Mouse (Mus musculus): ENCODE data around the gene Tead4. TPM values are rescaled to one million over a fixed set of nuclear protein-coding genes. Genes with fewer than 3 reads are reported as not detected.
A peak's percentile ranks its signal among the peaks of the same experiment; 100 is the strongest.

Tead4 gene
- total and polyA plus RNA-seq, 3 experiments, result not detected

DNA sequence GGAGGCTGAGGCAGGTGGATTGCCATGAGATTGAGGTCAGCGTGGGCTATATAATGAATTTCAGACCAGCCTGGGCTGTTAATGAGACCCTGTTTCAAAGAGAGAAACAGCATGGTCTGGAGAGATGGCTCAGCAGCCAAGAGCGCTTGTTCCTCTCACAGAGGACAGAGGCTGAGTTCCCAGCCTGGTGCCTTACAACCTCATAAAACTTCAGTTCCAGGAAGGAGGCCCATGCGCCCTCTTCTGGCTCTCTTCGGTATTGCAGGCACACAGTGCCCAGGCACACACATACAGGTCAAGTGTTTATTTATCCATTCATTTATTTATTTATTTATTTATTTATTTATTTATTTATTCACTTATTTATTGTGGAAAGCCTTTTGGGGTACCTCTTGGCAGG is 7.7 kb upstream of the Tead4 start:
- H3K4me3 ChIP-seq (replicated peaks in 1 of 3; ENCODE audit: low read depth in 2 of 3, low read length in 2 of 3, poor library complexity in 1 of 3), result no peak overlapping the region
- in situ Hi-C loops (cut with MboI; ENCODE audit: low pct_ligation_motif_present, low pct_unique_long_range_greater_than_20kb, low sequenced_read_pairs), result no loop called here
- H3K79me2 ChIP-seq (replicated peaks; ENCODE audit: control insufficient read depth, extremely low read depth, insufficient read depth, poor library complexity, severe bottlenecking), result no peaks in the 10 kb centered on the region
- H3K36me3 ChIP-seq (replicated peaks in 1 of 2; ENCODE audit: control insufficient read depth in 1 of 2, insufficient read depth in 1 of 2, low read length in 1 of 2), result no peaks in the 10 kb centered on the region
- H3K4me1 ChIP-seq (ENCODE audit: control insufficient read depth in 1 of 2, insufficient read depth in 2 of 2), result no peaks in the 10 kb centered on the region
- H3K27ac ChIP-seq (ENCODE audit: insufficient read depth, low read depth), result no peak overlapping the region
- H3K9ac ChIP-seq (ENCODE audit: insufficient read depth, low read depth), result no peak overlapping the region
- peak; percentile 69 for DNase-seq (ENCODE audit: extremely low read depth)
- no peak for TF ChIP-seq NRF1 (IDR thresholded peaks at IDR 0.05; ENCODE audit: low read depth, low read length)
- peak; percentile 66 for TF ChIP-seq RAD21 (IDR thresholded peaks at IDR 0.05; ENCODE audit: low read depth, low read length)
- peak; percentile 88 for TF ChIP-seq SMC3 (IDR thresholded peaks at IDR 0.05; ENCODE audit: low read depth, low read length)
- peak; percentile 86 to 90 for TF ChIP-seq CTCF (conservative IDR thresholded peaks at IDR 0.05 in 1 of 2, IDR thresholded peaks at IDR 0.05 in 1 of 2; ENCODE audit: low read depth in 2 of 2, low read length in 2 of 2)
- no peak for TF ChIP-seq JUND (conservative IDR thresholded peaks at IDR 0.05; ENCODE audit: low read depth, low read length)
- peak; percentile 18; the same call in 1 of the 2 replicates for TF ChIP-seq ZC3H11A (IDR thresholded peaks at IDR 0.05; ENCODE audit: low read depth, low read length)
- no peak for TF ChIP-seq KAT2A (IDR thresholded peaks at IDR 0.05; ENCODE audit: insufficient replicate concordance, low read length)
- TF ChIP-seq NELFE (IDR thresholded peaks at IDR 0.05; ENCODE audit: low read depth, low read length), result peak; percentile 34; the same call in 1 of the 2 replicates
- dilution Hi-C loops (cut with MboI; ENCODE audit: extremely low pct_ligation_motif_present, extremely low pct_unique_long_range_greater_than_20kb, low sequenced_read_pairs), result no loop called here
- H3K4me2 ChIP-seq (ENCODE audit: insufficient read depth, low read depth, poor library complexity, severe bottlenecking), result no peak overlapping the region
- H3K9me3 ChIP-seq (replicated peaks; ENCODE audit: low read length), result no peaks in the 10 kb centered on the region
- no peaks in the 10 kb centered on the region for H3K27me3 ChIP-seq (replicated peaks)

DNA sequence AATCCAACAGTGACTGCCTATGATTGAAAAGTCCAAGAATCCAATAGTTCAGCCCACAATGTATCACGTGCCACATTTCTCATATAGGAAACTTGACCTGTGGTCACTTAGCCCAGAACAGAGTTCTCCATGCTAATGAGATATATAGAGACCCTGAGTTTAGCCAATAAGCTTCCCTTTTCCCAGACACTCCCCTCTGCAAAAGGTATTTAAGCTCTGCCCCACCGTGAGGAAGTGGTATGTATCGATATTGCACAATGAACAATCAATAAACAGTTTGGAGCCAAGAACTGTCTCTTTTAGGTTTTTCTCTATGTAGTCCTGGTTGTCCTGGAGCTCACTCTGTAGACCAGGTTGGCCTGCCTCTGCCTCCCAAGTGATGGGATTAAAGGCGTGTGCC is 4.2 kb upstream of the Tead4 start:
- Histone ChIP-seq H3K9me3 (replicated peaks; ENCODE audit: low read length) (peaks cover 14% of the 10 kb centered on the region), H3K27me3 (replicated peaks) (no peaks in the 10 kb centered on the region), H3K27ac (ENCODE audit: insufficient read depth, low read depth) (no peak overlapping the region), H3K4me2 (ENCODE audit: insufficient read depth, low read depth, poor library complexity, severe bottlenecking) (no peak overlapping the region), H3K4me1 (ENCODE audit: control insufficient read depth in 1 of 2, insufficient read depth in 2 of 2) (no peaks in the 10 kb centered on the region), H3K9ac (ENCODE audit: insufficient read depth, low read depth) (no peak overlapping the region), H3K4me3 (replicated peaks in 1 of 3; ENCODE audit: low read depth in 2 of 3, low read length in 2 of 3, poor library complexity in 1 of 3) (no peak overlapping the region), H3K36me3 (replicated peaks in 1 of 2; ENCODE audit: control insufficient read depth in 1 of 2, insufficient read depth in 1 of 2, low read length in 1 of 2) (no peaks in the 10 kb centered on the region), H3K79me2 (replicated peaks; ENCODE audit: control insufficient read depth, extremely low read depth, insufficient read depth, poor library complexity, severe bottlenecking) (no peaks in the 10 kb centered on the region)
- TF ChIP-seq ELF1 (IDR thresholded peaks at IDR 0.05; ENCODE audit: low read depth, low read length) (no peak), USF2 (conservative IDR thresholded peaks at IDR 0.05; ENCODE audit: low read depth, low read length) (no peak), RAD21 (IDR thresholded peaks at IDR 0.05; ENCODE audit: low read depth, low read length) (no peak), CHD1 (IDR thresholded peaks at IDR 0.05; ENCODE audit: low read depth, low read length) (no peak), BHLHE40 (IDR thresholded peaks at IDR 0.05; ENCODE audit: low read depth, low read length) (no peak), MAZ (IDR thresholded peaks at IDR 0.05; ENCODE audit: low read depth, low read length) (no peak), POLR2A (IDR thresholded peaks at IDR 0.05; ENCODE audit: low read depth, low read length) (no peak), CHD2 (IDR thresholded peaks at IDR 0.05; ENCODE audit: low read length) (no peak), CTCF (conservative IDR thresholded peaks at IDR 0.05 in 1 of 2, IDR thresholded peaks at IDR 0.05 in 1 of 2; ENCODE audit: low read depth in 2 of 2, low read length in 2 of 2) (no peak), ETS1 (conservative IDR thresholded peaks at IDR 0.05; ENCODE audit: low read depth, low read length) (no peak)
- dilution Hi-C loops (cut with MboI; ENCODE audit: extremely low pct_ligation_motif_present, extremely low pct_unique_long_range_greater_than_20kb, low sequenced_read_pairs) (no loop called here), in situ Hi-C loops (cut with MboI; ENCODE audit: low pct_ligation_motif_present, low pct_unique_long_range_greater_than_20kb, low sequenced_read_pairs) (no loop called here)
- no peak for DNase-seq (ENCODE audit: extremely low read depth)

Measured in CH12.LX (cell line).